Mouse (Mus musculus): ENCODE measurements around the gene Adk. TPM values are rescaled to one million over a fixed set of nuclear protein-coding genes. Genes with fewer than 3 reads are reported as not detected.

Gene Adk
- polyA plus RNA-seq, 1 experiment from 2014 or later, result 180 TPM

- no peak overlapping the region for H3K9ac ChIP-seq (ENCODE audit: low read length)
- H3K4me2 ChIP-seq (ENCODE audit: low read length), result no peak overlapping the region
- DNase-seq (ENCODE audit: low spot score), result no peak
- no peak overlapping the region for H3K4me3 ChIP-seq (ENCODE audit: low read depth, low read length)
- no peak for ATAC-seq (replicated peaks; ENCODE audit: low FRiP score, low TSS enrichment, low read depth)
- peaks cover 8% of the 10 kb centered on the region; the same call in 1 of the 2 replicates for H3K4me1 ChIP-seq (replicated peaks; ENCODE audit: control insufficient read depth, insufficient read depth, low read length)
- WGBS, result 57% methylated on average over 5 of the region's 5 CpGs
- H3K27me3 ChIP-seq (replicated peaks; ENCODE audit: control insufficient read depth, insufficient read depth, low read length), result no peaks in the 10 kb centered on the region
- H3K27ac ChIP-seq (ENCODE audit: low read depth), result no peak overlapping the region
- no peaks in the 10 kb centered on the region for H3K9me3 ChIP-seq (ENCODE audit: control insufficient read depth, low read length)
- H3K36me3 ChIP-seq (ENCODE audit: control insufficient read depth, insufficient read depth, low read length), result no peaks in the 10 kb centered on the region
These were observed 201.1 kb downstream of the Adk start for GRCm38 (mm10) chr14:21253321-21253992.

- H3K36me3 ChIP-seq (ENCODE audit: control insufficient read depth, insufficient read depth, low read length), result no peaks in the 10 kb centered on the region
- H3K4me1 ChIP-seq (replicated peaks; ENCODE audit: control insufficient read depth, insufficient read depth, low read length), result peaks cover 8% of the 10 kb centered on the region; the same call in 1 of the 2 replicates
- no peak overlapping the region for H3K27ac ChIP-seq (ENCODE audit: low read depth)
- DNase-seq (ENCODE audit: low spot score) (no peak), ATAC-seq (replicated peaks; ENCODE audit: low FRiP score, low TSS enrichment, low read depth) (no peak)
- no peak overlapping the region for H3K4me3 ChIP-seq (ENCODE audit: low read depth, low read length)
- H3K4me2 ChIP-seq (ENCODE audit: low read length), result no peak overlapping the region
- no peaks in the 10 kb centered on the region for H3K27me3 ChIP-seq (replicated peaks; ENCODE audit: control insufficient read depth, insufficient read depth, low read length)
- H3K9ac ChIP-seq (ENCODE audit: low read length), result no peak overlapping the region
- H3K9me3 ChIP-seq (ENCODE audit: control insufficient read depth, low read length), result no peaks in the 10 kb centered on the region
- 78% methylated on average over 2 of the region's 2 CpGs for WGBS
These were observed 201.6 kb downstream of the Adk start for GRCm38 (mm10) chr14:21253993-21254339.

- H3K4me1 ChIP-seq (replicated peaks; ENCODE audit: control insufficient read depth, insufficient read depth, low read length), result peaks cover 6% of the 10 kb centered on the region; the same call in 1 of the 2 replicates
- no peaks in the 10 kb centered on the region for H3K9me3 ChIP-seq (ENCODE audit: control insufficient read depth, low read length)
- H3K4me3 ChIP-seq (ENCODE audit: low read depth, low read length), result no peak overlapping the region
- WGBS, result 87% methylated on average over 8 of the region's 8 CpGs
- H3K9ac ChIP-seq (ENCODE audit: low read length), result no peak overlapping the region
- no peak for DNase-seq (ENCODE audit: low spot score)
- H3K36me3 ChIP-seq (ENCODE audit: control insufficient read depth, insufficient read depth, low read length), result no peaks in the 10 kb centered on the region
- H3K27me3 ChIP-seq (replicated peaks; ENCODE audit: control insufficient read depth, insufficient read depth, low read length), result no peaks in the 10 kb centered on the region
- no peak overlapping the region for H3K27ac ChIP-seq (ENCODE audit: low read depth)
- no peak for ATAC-seq (replicated peaks; ENCODE audit: low FRiP score, low TSS enrichment, low read depth)
- no peak overlapping the region for H3K4me2 ChIP-seq (ENCODE audit: low read length)
These were observed 215.9 kb downstream of the Adk start for GRCm38 (mm10) chr14:21268229-21268628.

- ATAC-seq (replicated peaks; ENCODE audit: low FRiP score, low TSS enrichment, low read depth) (0 out of 2 replicates have a peak, but pooled peaks have one; percentile 27), DNase-seq (ENCODE audit: low spot score) (no peak)
- H3K36me3 ChIP-seq (ENCODE audit: control insufficient read depth, insufficient read depth, low read length), result no peaks in the 10 kb centered on the region
- H3K4me2 ChIP-seq (ENCODE audit: low read length), result no peak overlapping the region
- peaks cover 13% of the 10 kb centered on the region for H3K4me1 ChIP-seq (replicated peaks; ENCODE audit: control insufficient read depth, insufficient read depth, low read length)
- no peaks in the 10 kb centered on the region for H3K9me3 ChIP-seq (ENCODE audit: control insufficient read depth, low read length)
- H3K27me3 ChIP-seq (replicated peaks; ENCODE audit: control insufficient read depth, insufficient read depth, low read length), result no peaks in the 10 kb centered on the region
- H3K4me3 ChIP-seq (ENCODE audit: low read depth, low read length), result no peak overlapping the region
- H3K27ac ChIP-seq (ENCODE audit: low read depth), result no peak overlapping the region
- no peak overlapping the region for H3K9ac ChIP-seq (ENCODE audit: low read length)
- WGBS, result 70% methylated on average over 4 of the region's 4 CpGs
These were observed 219.1 kb downstream of the Adk start for GRCm38 (mm10) chr14:21271472-21271871.

- Histone ChIP-seq H3K4me2 (ENCODE audit: low read length) (no peak overlapping the region), H3K36me3 (ENCODE audit: control insufficient read depth, insufficient read depth, low read length) (no peaks in the 10 kb centered on the region), H3K9me3 (ENCODE audit: control insufficient read depth, low read length) (no peaks in the 10 kb centered on the region), H3K9ac (ENCODE audit: low read length) (no peak overlapping the region), H3K27me3 (replicated peaks; ENCODE audit: control insufficient read depth, insufficient read depth, low read length) (no peaks in the 10 kb centered on the region), H3K27ac (ENCODE audit: low read depth) (no peak overlapping the region), H3K4me3 (ENCODE audit: low read depth, low read length) (no peak overlapping the region), H3K4me1 (replicated peaks; ENCODE audit: control insufficient read depth, insufficient read depth, low read length) (peaks cover 13% of the 10 kb centered on the region)
- DNase-seq (ENCODE audit: low spot score) (no peak), ATAC-seq (replicated peaks; ENCODE audit: low FRiP score, low TSS enrichment, low read depth) (no peak)
- 69% methylated on average over 1 of the region's 1 CpGs for WGBS
These were observed 223.4 kb downstream of the Adk start for GRCm38 (mm10) chr14:21275786-21276185.

- DNase-seq (ENCODE audit: low spot score) (no peak), ATAC-seq (replicated peaks; ENCODE audit: low FRiP score, low TSS enrichment, low read depth) (no peak)
- Histone ChIP-seq H3K9me3 (ENCODE audit: control insufficient read depth, low read length) (no peaks in the 10 kb centered on the region), H3K4me3 (ENCODE audit: low read depth, low read length) (no peak overlapping the region), H3K4me2 (ENCODE audit: low read length) (no peak overlapping the region), H3K27ac (ENCODE audit: low read depth) (no peak overlapping the region), H3K36me3 (ENCODE audit: control insufficient read depth, insufficient read depth, low read length) (no peaks in the 10 kb centered on the region), H3K27me3 (replicated peaks; ENCODE audit: control insufficient read depth, insufficient read depth, low read length) (no peaks in the 10 kb centered on the region), H3K9ac (ENCODE audit: low read length) (no peak overlapping the region), H3K4me1 (replicated peaks; ENCODE audit: control insufficient read depth, insufficient read depth, low read length) (peaks cover 7% of the 10 kb centered on the region; the same call in 1 of the 2 replicates)
- WGBS, result 85% methylated on average over 2 of the region's 2 CpGs
These were observed 225.9 kb downstream of the Adk start for GRCm38 (mm10) chr14:21278290-21278689.

GRCm38 (mm10) chr14:21278907-21279535 is 226.6 kb downstream of the Adk start:
- Histone ChIP-seq H3K4me1 (replicated peaks; ENCODE audit: control insufficient read depth, insufficient read depth, low read length) (peaks cover 3% of the 10 kb centered on the region; the same call in 1 of the 2 replicates), H3K9ac (ENCODE audit: low read length) (no peak overlapping the region), H3K9me3 (ENCODE audit: control insufficient read depth, low read length) (no peaks in the 10 kb centered on the region), H3K4me2 (ENCODE audit: low read length) (no peak overlapping the region), H3K27ac (ENCODE audit: low read depth) (no peak overlapping the region), H3K4me3 (ENCODE audit: low read depth, low read length) (no peak overlapping the region), H3K36me3 (ENCODE audit: control insufficient read depth, insufficient read depth, low read length) (no peaks in the 10 kb centered on the region), H3K27me3 (replicated peaks; ENCODE audit: control insufficient read depth, insufficient read depth, low read length) (no peaks in the 10 kb centered on the region)
- DNase-seq (ENCODE audit: low spot score) (no peak), ATAC-seq (replicated peaks; ENCODE audit: low FRiP score, low TSS enrichment, low read depth) (0 out of 2 replicates have a peak, but pooled peaks have one; percentile 32)
- WGBS, result 60% methylated on average over 6 of the region's 6 CpGs

- WGBS, result 73% methylated on average over 3 of the region's 3 CpGs
- no peak overlapping the region for H3K4me2 ChIP-seq (ENCODE audit: low read length)
- ATAC-seq (replicated peaks; ENCODE audit: low FRiP score, low TSS enrichment, low read depth) (no peak), DNase-seq (ENCODE audit: low spot score) (no peak)
- no peak overlapping the region for H3K9ac ChIP-seq (ENCODE audit: low read length)
- no peak overlapping the region for H3K4me3 ChIP-seq (ENCODE audit: low read depth, low read length)
- H3K27ac ChIP-seq (ENCODE audit: low read depth), result no peak overlapping the region
- no peaks in the 10 kb centered on the region for H3K9me3 ChIP-seq (ENCODE audit: control insufficient read depth, low read length)
- H3K27me3 ChIP-seq (replicated peaks; ENCODE audit: control insufficient read depth, insufficient read depth, low read length), result no peaks in the 10 kb centered on the region
- H3K4me1 ChIP-seq (replicated peaks; ENCODE audit: control insufficient read depth, insufficient read depth, low read length), result no peaks in the 10 kb centered on the region
- H3K36me3 ChIP-seq (ENCODE audit: control insufficient read depth, insufficient read depth, low read length), result no peaks in the 10 kb centered on the region
These were observed 228.1 kb downstream of the Adk start for GRCm38 (mm10) chr14:21280451-21280850.

- Histone ChIP-seq H3K36me3 (ENCODE audit: control insufficient read depth, insufficient read depth, low read length) (no peaks in the 10 kb centered on the region), H3K27ac (ENCODE audit: low read depth) (no peak overlapping the region), H3K4me3 (ENCODE audit: low read depth, low read length) (no peak overlapping the region), H3K4me2 (ENCODE audit: low read length) (no peak overlapping the region), H3K4me1 (replicated peaks; ENCODE audit: control insufficient read depth, insufficient read depth, low read length) (0 out of 2 replicates have a peak, but pooled peaks cover 4% of the 10 kb centered on the region), H3K9me3 (ENCODE audit: control insufficient read depth, low read length) (no peaks in the 10 kb centered on the region), H3K27me3 (replicated peaks; ENCODE audit: control insufficient read depth, insufficient read depth, low read length) (no peaks in the 10 kb centered on the region), H3K9ac (ENCODE audit: low read length) (no peak overlapping the region)
- DNase-seq (ENCODE audit: low spot score), result no peak
- no peak for ATAC-seq (replicated peaks; ENCODE audit: low FRiP score, low TSS enrichment, low read depth)
- WGBS, result 84% methylated on average over 4 of the region's 4 CpGs
These were observed 229.1 kb downstream of the Adk start for GRCm38 (mm10) chr14:21281506-21281905.
